Mouse (Mus musculus) limb, embryonic 14.5 days (tissue): Measurements from ENCODE around the gene Lrrc8c. TPM values are rescaled to one million over a fixed set of nuclear protein-coding genes. Genes with fewer than 3 reads are reported as not detected.
A peak's percentile ranks its signal among the peaks of the same experiment; 100 is the strongest.

ENCODE experiments used
- ATAC-seq: fragments of 200-750 bp; cut with Nextera tagmentation; 2 replicates; pipeline ENCODE4 v1.8.0; 2017; ENCODE audit warnings: low read depth, moderate number of reproducible peaks, moderate TSS enrichment; ENCODE audit not compliant: low FRiP score
- DNase-seq: peaks from one replicate; pipeline ENCODE4 v3.0.0-alpha.2; 2015; ENCODE audit warnings: low spot score
- H3K27ac ChIP-seq: fragments of 300-500 bp; sonication (generic); replicated peaks from 2 replicates; pipeline ENCODE4 v1.5.1; 2014; ENCODE audit warnings: low read depth, mild to moderate bottlenecking, low read length, moderate library complexity, mixed read lengths
- H3K27me3 ChIP-seq: fragments of 300-500 bp; sonication (generic); 2 replicates; pipeline ENCODE4 v1.6.1; 2014; ENCODE audit warnings: low read length, mixed read lengths; ENCODE audit not compliant: control insufficient read depth, insufficient read depth
- H3K36me3 ChIP-seq: fragments of 300-500 bp; sonication (generic); 2 replicates; pipeline ENCODE4 v1.6.1; 2014; ENCODE audit warnings: mild to moderate bottlenecking, low read length, moderate library complexity, mixed read lengths; ENCODE audit not compliant: control insufficient read depth, insufficient read depth
- H3K4me1 ChIP-seq: fragments of 300-500 bp; sonication (generic); 2 replicates; pipeline ENCODE4 v1.6.1; 2014; ENCODE audit warnings: antibody characterized with exemption, low read length, mixed read lengths; ENCODE audit not compliant: control insufficient read depth, insufficient read depth
- H3K4me2 ChIP-seq: fragments of 300-500 bp; sonication (generic); replicated peaks from 2 replicates; pipeline ENCODE4 v1.6.1; 2014; ENCODE audit warnings: low read depth, mild to moderate bottlenecking, low read length, moderate library complexity; ENCODE audit not compliant: severe bottlenecking
- H3K4me3 ChIP-seq: fragments of 300-500 bp; sonication (generic); replicated peaks from 2 replicates; pipeline ENCODE4 v1.5.1; 2014; ENCODE audit warnings: low read length
- H3K9ac ChIP-seq: fragments of 300-500 bp; sonication (generic); 2 replicates; pipeline ENCODE4 v1.6.1; 2014; ENCODE audit warnings: mild to moderate bottlenecking, low read depth, low read length, moderate library complexity; ENCODE audit not compliant: severe bottlenecking
- H3K9me3 ChIP-seq: fragments of 300-500 bp; sonication (generic); 2 replicates; pipeline ENCODE4 v1.6.1; 2016; ENCODE audit warnings: low read length; ENCODE audit not compliant: control insufficient read depth
- POLR2A ChIP-seq: fragments of 200-500 bp; IDR thresholded peaks from 2 replicates; pipeline ENCODE4 v1.8.0; 2012; ENCODE audit warnings: inconsistent platforms, mild to moderate bottlenecking, moderate library complexity, borderline replicate concordance; ENCODE audit not compliant: insufficient read depth, insufficient read length; ENCODE audit errors: extremely low read depth
- WGBS: fragments of 180-500 bp; shearing (Covaris S2); extraction: QIAGEN DNeasy Blood & Tissue Kit; methylation state at CpG from one replicate; pipeline ENCODE4 v1.1.7; 2014; 5-methylcytosine and 5-hydroxymethylcytosine counted together
- polyA plus RNA-seq, 2 experiments: library from polyadenylated mRNA; depleted of rRNA in 1 of 2; stranded (reverse) in 1 of 2; unstranded in 1 of 2; fragments of >200 nt; fragmentation: Nextera tagmentation in 1 of 2; extraction: Ambion mirVana in 1 of 2; gene quantifications; 2 replicates each; pipeline versions ENCODE4 v1.2.1 to v1.2.3; 2012 to 2014

The Lrrc8c gene
- polyA plus RNA-seq, 2 experiments: 13.0 to 19.7 TPM

GRCm38 (mm10) chr5:105492367-105493246 is 26.6 kb upstream of the Lrrc8c start:
- H3K4me3 ChIP-seq: no peak overlapping the region
- H3K36me3 ChIP-seq: no peaks in the 10 kb centered on the region
- H3K4me1 ChIP-seq: peaks cover 36% of the 10 kb centered on the region
- TF ChIP-seq POLR2A: no peak
- no peak overlapping the region for H3K4me2 ChIP-seq
- peak; percentile 85 for DNase-seq
- 27% methylated on average over 10 of the region's 10 CpGs for WGBS
- no peak overlapping the region for H3K9ac ChIP-seq
- H3K27me3 ChIP-seq: no peaks in the 10 kb centered on the region
- no peaks in the 10 kb centered on the region for H3K9me3 ChIP-seq
- ATAC-seq: peak; percentile 16; the same call in 1 of the 2 replicates
- no peak overlapping the region for H3K27ac ChIP-seq

DNA sequence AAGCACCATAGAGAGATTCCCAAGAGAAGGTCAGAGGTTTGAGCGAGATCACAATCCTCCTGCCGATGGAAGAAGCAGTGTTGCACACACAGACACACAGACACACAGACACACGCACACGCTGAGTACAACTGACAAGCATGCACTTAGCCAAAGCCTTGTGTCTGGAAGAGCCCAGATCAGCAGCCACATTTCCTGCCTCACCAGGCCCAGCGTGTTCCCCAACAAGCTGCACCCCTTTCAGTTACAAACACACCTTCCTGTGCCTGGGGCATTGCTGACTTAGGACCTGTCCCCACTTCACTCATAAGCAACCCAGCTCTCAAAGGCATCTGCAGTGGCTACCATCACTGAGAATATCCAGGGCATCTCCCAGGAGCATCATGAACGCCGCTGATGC is 25.8 kb upstream of the Lrrc8c start:
- TF ChIP-seq POLR2A: no peak
- ATAC-seq: no peak
- Histone ChIP-seq H3K4me3 (no peak overlapping the region), H3K4me1 (peaks cover 39% of the 10 kb centered on the region), H3K36me3 (no peaks in the 10 kb centered on the region), H3K9me3 (no peaks in the 10 kb centered on the region), H3K4me2 (no peak overlapping the region), H3K27me3 (no peaks in the 10 kb centered on the region), H3K9ac (no peak overlapping the region), H3K27ac (no peak overlapping the region)
- WGBS: 83% methylated on average over 7 of the region's 7 CpGs
- no peak for DNase-seq

DNA sequence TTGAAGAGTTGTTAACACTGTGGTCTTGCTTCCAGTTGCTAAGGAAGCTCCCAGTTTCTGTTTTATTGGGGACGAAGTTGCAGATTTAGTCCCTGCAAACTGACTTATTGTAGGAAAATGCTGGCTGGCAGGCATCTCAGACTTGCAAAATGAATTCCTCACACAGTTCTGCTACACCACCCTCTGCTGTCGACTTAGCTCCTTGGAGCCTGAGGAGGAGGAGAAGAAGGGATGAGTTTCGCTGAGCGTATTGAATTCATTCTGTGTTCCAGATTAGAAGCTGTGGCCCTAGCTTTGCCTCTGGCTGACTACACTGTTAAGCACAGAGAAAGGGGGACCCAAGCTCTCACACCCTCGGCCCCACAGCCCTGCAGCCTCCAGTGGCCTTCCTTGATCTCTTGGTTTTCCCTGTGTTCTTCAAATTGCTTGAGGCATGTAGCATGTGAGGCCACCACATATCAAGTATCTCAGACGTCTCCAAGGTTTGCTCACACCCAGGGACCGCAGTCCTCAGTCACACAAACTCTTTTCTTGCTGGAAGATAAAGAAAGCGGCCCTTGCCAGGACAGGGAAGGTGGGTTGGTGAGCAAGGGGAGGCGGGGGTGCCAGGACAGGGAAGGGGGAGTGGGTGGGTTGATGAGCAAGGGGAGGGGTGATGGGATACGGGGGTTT is 24.8 kb upstream of the Lrrc8c start:
- Histone ChIP-seq H3K4me2 (no peak overlapping the region; the same call in 1 of the 2 replicates), H3K27ac (no peak overlapping the region), H3K4me1 (peaks cover 44% of the 10 kb centered on the region), H3K36me3 (no peaks in the 10 kb centered on the region), H3K4me3 (no peak overlapping the region), H3K9ac (no peak overlapping the region), H3K27me3 (no peaks in the 10 kb centered on the region), H3K9me3 (no peaks in the 10 kb centered on the region)
- 44% methylated on average over 10 of the region's 10 CpGs for WGBS
- DNase-seq: no peak
- TF ChIP-seq POLR2A: no peak
- ATAC-seq: no peak

GRCm38 (mm10) chr5:105494918-105495901 is 24.0 kb upstream of the Lrrc8c start:
- Histone ChIP-seq H3K9me3 (no peaks in the 10 kb centered on the region), H3K4me3 (peak overlapping the region; percentile 19), H3K27me3 (no peaks in the 10 kb centered on the region), H3K4me2 (peak overlapping the region; percentile 46), H3K4me1 (peaks cover 44% of the 10 kb centered on the region), H3K36me3 (no peaks in the 10 kb centered on the region), H3K9ac (peak overlapping the region; percentile 31), H3K27ac (no peak overlapping the region)
- ATAC-seq (peak; percentile 74), DNase-seq (peak; percentile 83)
- 8% methylated on average over 22 of the region's 24 CpGs for WGBS
- TF ChIP-seq POLR2A: no peak
